Mouse (Mus musculus) forebrain, embryonic 10.5 days (tissue): Measurements from ENCODE around the gene Bicra. TPM values are rescaled to one million over a fixed set of nuclear protein-coding genes. Genes with fewer than 3 reads are reported as not detected.
A peak's percentile ranks its signal among the peaks of the same experiment; 100 is the strongest.

Experiments
- DNase-seq: peaks from one replicate; pipeline ENCODE4 v3.0.0-alpha.2; 2017; ENCODE audit warnings: low spot score; ENCODE audit errors: extremely low spot score
- H3K27ac ChIP-seq: fragments of 300-500 bp; sonication (generic); 2 replicates; pipeline ENCODE4 v1.5.1; 2016; ENCODE audit warnings: mild to moderate bottlenecking
- H3K27me3 ChIP-seq: fragments of 300-500 bp; sonication (generic); 2 replicates; pipeline ENCODE4 v1.6.1; 2016; ENCODE audit warnings: mild to moderate bottlenecking; ENCODE audit not compliant: poor library complexity, severe bottlenecking
- H3K36me3 ChIP-seq: fragments of 300-500 bp; sonication (generic); replicated peaks from 2 replicates; pipeline ENCODE4 v1.6.1; 2016; ENCODE audit warnings: mild to moderate bottlenecking, moderate library complexity
- H3K4me1 ChIP-seq: fragments of 300-500 bp; sonication (generic); 2 replicates; pipeline ENCODE4 v1.6.1; 2016
- H3K4me3 ChIP-seq: fragments of 300-500 bp; sonication (generic); 2 replicates; pipeline ENCODE4 v1.5.1; 2016; ENCODE audit warnings: mild to moderate bottlenecking, moderate library complexity
- H3K9me3 ChIP-seq: fragments of 300-500 bp; sonication (generic); 2 replicates; pipeline ENCODE4 v1.6.1; 2016; ENCODE audit warnings: mild to moderate bottlenecking, moderate library complexity
- WGBS: fragments of 180-500 bp; shearing (Covaris S2); methylation state at CpG from one replicate; pipeline ENCODE4 v1.1.7; 2016; 5-methylcytosine and 5-hydroxymethylcytosine counted together
- polyA plus RNA-seq: library from polyadenylated mRNA; unstranded; fragments of >200 nt; fragmentation: Nextera tagmentation; extraction: Ambion mirVana; gene quantifications from 2 replicates; pipeline ENCODE4 v1.2.1, GENCODE M21; 2016

Gene Bicra
- polyA plus RNA-seq, 1 experiment from 2014 or later, result 7.7 TPM

DNA sequence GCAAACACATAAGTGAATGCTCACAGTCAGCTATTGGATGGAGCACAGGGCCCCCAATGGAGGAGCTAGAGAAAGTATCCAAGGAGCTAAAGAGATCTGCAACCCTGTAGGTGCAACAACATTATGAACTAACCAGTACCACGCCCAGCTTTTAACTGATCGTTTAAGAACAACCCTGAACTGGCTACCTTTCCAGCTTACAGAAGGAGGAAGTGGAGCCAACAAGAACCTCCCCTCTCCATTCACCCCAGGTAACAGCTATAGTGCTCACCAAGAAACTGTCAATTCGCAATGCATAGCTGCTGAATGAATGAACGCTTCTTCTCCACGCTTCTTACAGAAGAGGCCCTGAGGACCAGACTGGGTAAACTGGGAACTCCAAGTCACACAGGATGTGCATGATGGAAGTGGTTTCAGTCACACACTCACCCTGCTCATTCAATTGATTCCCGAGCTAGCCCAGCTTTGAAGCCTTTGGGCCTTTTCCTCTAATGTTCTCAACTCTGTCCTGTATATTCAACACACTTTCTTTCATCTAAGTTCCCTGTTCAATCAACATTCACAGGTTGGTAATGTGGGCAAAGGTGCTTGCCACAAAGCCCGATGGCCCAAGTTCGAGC is 23.0 kb downstream of the Bicra start:
- Histone ChIP-seq H3K36me3 (peaks cover 31% of the 10 kb centered on the region), H3K4me1 (peaks cover 17% of the 10 kb centered on the region), H3K27me3 (no peaks in the 10 kb centered on the region), H3K4me3 (no peak overlapping the region), H3K9me3 (no peaks in the 10 kb centered on the region), H3K27ac (no peak overlapping the region)
- no peak for DNase-seq
- WGBS, result 92% methylated on average over 8 of the region's 8 CpGs

GRCm38 (mm10) chr7:16019256-16020094 is 28.2 kb downstream of the Bicra start:
- WGBS, result 88% methylated on average over 5 of the region's 5 CpGs
- Histone ChIP-seq H3K4me1 (peaks cover 12% of the 10 kb centered on the region), H3K27me3 (no peaks in the 10 kb centered on the region), H3K36me3 (peaks cover 15% of the 10 kb centered on the region), H3K4me3 (no peak overlapping the region), H3K27ac (no peak overlapping the region), H3K9me3 (no peaks in the 10 kb centered on the region)
- no peak for DNase-seq

DNA sequence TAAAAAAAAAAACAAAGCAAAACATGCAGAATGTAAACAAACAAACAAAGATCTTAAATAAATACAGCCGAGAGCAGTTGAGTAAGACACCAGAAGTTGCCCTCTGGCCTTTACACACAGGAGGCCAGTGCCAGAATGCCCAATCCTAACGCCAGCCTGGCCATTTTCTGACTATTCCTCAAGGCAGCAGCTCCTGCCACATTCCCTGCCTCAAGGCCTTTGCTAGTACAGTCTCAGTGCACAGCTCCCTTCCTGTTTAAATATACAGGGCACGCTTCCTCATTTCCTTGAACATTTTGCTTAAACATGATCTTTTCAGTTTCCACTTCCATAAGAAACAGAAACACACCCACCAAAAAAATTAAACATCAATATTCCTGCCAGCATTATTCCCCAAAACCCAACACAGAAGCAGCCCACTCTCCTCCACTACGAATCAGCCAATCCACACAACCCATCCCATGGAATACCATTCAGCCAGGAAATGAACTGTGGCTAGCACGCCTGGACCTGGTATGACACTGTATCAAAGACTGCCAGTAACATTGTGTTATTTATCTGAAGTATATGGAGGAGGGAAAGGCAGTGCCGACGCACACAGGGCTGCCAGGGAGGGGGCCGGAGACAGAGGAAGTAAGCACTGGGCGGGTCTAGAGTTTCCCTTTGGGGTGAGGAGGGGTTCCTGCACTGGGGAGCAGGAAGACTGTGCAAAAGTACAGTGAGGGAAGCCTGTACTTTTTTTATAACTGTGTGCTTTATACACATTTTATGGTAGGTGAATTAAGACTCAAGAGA is 29.5 kb downstream of the Bicra start:
- Histone ChIP-seq H3K4me1 (peaks cover 7% of the 10 kb centered on the region), H3K27ac (no peak overlapping the region), H3K9me3 (no peaks in the 10 kb centered on the region), H3K36me3 (peaks cover 23% of the 10 kb centered on the region), H3K27me3 (no peaks in the 10 kb centered on the region), H3K4me3 (no peak overlapping the region)
- 86% methylated on average over 9 of the region's 9 CpGs for WGBS
- no peak for DNase-seq

DNA sequence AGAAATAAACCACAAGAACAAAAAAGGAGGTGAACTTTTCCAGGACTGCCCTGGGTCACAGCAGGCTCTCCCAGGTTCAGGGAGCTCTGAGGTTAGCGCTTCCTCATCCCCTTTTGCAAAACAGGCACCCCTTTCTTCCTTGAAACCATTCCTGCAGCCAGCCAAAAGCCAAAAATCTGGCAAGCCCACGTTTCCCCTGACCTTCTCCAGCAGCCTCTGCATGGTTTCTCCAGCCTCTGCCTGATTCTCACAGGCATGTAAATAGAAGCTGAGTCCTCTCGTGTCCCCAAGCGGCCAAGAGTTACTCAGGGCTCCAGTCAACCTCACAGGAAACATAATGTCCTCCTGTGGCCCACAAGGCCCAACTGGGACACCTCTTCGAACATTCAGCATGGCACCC is 32.3 kb downstream of the Bicra start:
- DNase-seq, result no peak
- no peak overlapping the region for H3K4me3 ChIP-seq
- no peak overlapping the region for H3K27ac ChIP-seq
- no peaks in the 10 kb centered on the region for H3K4me1 ChIP-seq
- H3K36me3 ChIP-seq, result peaks cover 39% of the 10 kb centered on the region
- no peaks in the 10 kb centered on the region for H3K9me3 ChIP-seq
- no peaks in the 10 kb centered on the region for H3K27me3 ChIP-seq
- WGBS, result 85% methylated on average over 5 of the region's 5 CpGs

- no peaks in the 10 kb centered on the region for H3K9me3 ChIP-seq
- no peak overlapping the region for H3K27ac ChIP-seq
- 94% methylated on average over 8 of the region's 8 CpGs for WGBS
- H3K27me3 ChIP-seq, result no peaks in the 10 kb centered on the region
- no peak overlapping the region for H3K4me3 ChIP-seq
- peaks cover 38% of the 10 kb centered on the region for H3K36me3 ChIP-seq
- H3K4me1 ChIP-seq, result no peaks in the 10 kb centered on the region
- no peak for DNase-seq
Measured at GRCm38 (mm10) chr7:16014521-16015175, 33.1 kb downstream of the Bicra start.

DNA sequence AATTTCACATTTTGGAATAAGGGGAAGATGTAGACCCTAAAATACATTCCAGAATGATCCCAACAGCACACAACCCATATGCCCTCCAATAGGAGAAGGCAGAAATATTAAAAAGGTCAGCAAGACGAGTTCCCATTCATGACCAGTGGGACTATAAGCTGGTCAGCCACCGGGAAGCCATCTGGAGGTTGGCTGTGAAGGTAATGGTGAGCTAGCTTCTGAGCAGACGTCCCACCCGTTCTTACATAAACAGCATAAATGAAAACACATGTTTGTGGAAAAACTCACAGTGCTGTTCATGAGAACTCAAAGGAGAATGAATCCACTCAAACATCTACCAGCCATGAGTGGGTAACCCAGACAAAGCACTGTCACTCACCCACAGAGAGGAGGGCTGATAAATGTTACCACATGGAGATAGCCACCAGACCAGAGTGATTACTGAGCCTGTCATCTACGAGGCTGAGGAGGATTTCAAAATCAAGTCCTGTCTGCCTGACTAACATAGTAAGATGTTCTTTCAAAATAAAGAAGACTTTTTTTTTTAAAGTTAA is 33.9 kb downstream of the Bicra start:
- no peak for DNase-seq
- no peak overlapping the region for H3K4me3 ChIP-seq
- H3K4me1 ChIP-seq, result no peaks in the 10 kb centered on the region
- H3K27ac ChIP-seq, result no peak overlapping the region
- no peaks in the 10 kb centered on the region for H3K9me3 ChIP-seq
- WGBS, result 72% methylated on average over 5 of the region's 5 CpGs
- H3K27me3 ChIP-seq, result no peaks in the 10 kb centered on the region
- H3K36me3 ChIP-seq, result peaks cover 37% of the 10 kb centered on the region

- WGBS, result 80% methylated on average over 11 of the region's 11 CpGs
- no peak overlapping the region for H3K27ac ChIP-seq
- peak; percentile 17 for DNase-seq
- H3K4me3 ChIP-seq, result no peak overlapping the region
- no peaks in the 10 kb centered on the region for H3K27me3 ChIP-seq
- H3K36me3 ChIP-seq, result peaks cover 40% of the 10 kb centered on the region
- H3K4me1 ChIP-seq, result no peaks in the 10 kb centered on the region
- H3K9me3 ChIP-seq, result no peaks in the 10 kb centered on the region
Measured at GRCm38 (mm10) chr7:16012576-16013263, 35.0 kb downstream of the Bicra start.

DNA sequence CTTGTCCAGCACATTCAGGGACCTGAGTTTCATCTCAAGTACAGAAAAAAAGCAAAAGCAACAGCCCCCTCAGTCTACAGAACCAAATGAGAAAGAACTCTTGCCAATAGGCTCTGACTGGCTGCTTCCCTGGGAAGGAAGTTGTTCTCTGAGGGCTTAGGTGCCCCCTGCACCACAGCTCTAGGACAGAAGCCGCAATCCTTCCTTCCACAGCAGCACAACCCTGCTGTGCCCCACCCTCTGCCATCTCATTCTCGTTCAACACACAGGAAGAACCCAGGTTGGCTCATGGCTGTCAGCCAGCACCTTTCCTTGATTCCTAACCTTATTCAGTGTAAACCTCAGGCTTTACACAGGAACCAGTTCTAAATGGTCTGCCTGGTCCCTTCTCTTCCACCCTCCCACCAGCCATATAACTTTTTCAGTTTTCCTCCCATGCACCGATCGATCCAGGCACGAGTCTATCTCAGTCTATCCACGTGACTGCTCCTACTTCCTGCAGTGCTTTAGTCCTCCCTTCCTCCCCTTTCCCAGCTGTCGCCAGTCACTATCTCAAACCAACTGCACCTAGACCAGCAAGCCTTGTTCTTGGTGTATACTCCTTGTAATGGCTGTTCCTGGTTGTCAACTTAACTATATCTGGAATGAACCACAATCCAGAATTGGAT is 36.2 kb downstream of the Bicra start:
- DNase-seq, result no peak
- 93% methylated on average over 7 of the region's 7 CpGs for WGBS

GRCm38 (mm10) chr7:16010649-16011048 is 37.1 kb downstream of the Bicra start:
- WGBS, result 88% methylated on average over 5 of the region's 5 CpGs
- no peaks in the 10 kb centered on the region for H3K27me3 ChIP-seq
- no peak overlapping the region for H3K27ac ChIP-seq
- H3K4me1 ChIP-seq, result no peaks in the 10 kb centered on the region
- H3K9me3 ChIP-seq, result no peaks in the 10 kb centered on the region
- H3K4me3 ChIP-seq, result no peak overlapping the region
- H3K36me3 ChIP-seq, result peaks cover 48% of the 10 kb centered on the region
- DNase-seq, result no peak

More for the DNA sequence above, 36.2 kb downstream of the Bicra start:
- peaks cover 44% of the 10 kb centered on the region for H3K36me3 ChIP-seq
- no peaks in the 10 kb centered on the region for H3K27me3 ChIP-seq
- no peaks in the 10 kb centered on the region for H3K9me3 ChIP-seq
- no peak overlapping the region for H3K4me3 ChIP-seq
- H3K27ac ChIP-seq, result no peak overlapping the region
- no peaks in the 10 kb centered on the region for H3K4me1 ChIP-seq

DNA sequence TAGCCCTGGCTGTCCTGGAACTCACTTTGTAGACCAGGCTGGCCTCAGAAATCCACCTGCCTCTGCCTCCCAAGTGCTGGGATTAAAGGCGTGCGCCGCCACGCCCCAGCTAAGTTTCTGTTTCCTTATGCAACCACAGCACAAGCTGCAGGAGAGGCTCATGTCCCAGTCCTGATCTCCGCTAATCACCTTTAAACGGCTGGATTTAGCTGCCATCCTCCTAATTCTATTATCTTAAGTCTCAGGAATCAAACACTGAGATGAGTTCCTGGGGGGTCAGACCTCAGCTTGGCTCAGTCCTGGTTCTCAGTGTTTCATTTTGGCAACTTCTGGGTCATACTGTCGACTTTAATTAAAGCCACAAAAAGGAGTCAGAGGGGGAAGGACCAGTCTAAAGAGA is 38.1 kb downstream of the Bicra start:
- peaks cover 51% of the 10 kb centered on the region for H3K36me3 ChIP-seq
- H3K27ac ChIP-seq, result no peak overlapping the region
- H3K4me3 ChIP-seq, result no peak overlapping the region
- no peaks in the 10 kb centered on the region for H3K27me3 ChIP-seq
- no peak for DNase-seq
- H3K9me3 ChIP-seq, result no peaks in the 10 kb centered on the region
- WGBS, result 89% methylated on average over 7 of the region's 7 CpGs
- peaks cover 6% of the 10 kb centered on the region for H3K4me1 ChIP-seq

- DNase-seq, result no peak
- H3K4me3 ChIP-seq, result no peak overlapping the region
- no peaks in the 10 kb centered on the region for H3K9me3 ChIP-seq
- H3K27me3 ChIP-seq, result no peaks in the 10 kb centered on the region
- peaks cover 42% of the 10 kb centered on the region for H3K36me3 ChIP-seq
- no peak overlapping the region for H3K27ac ChIP-seq
- H3K4me1 ChIP-seq, result peaks cover 12% of the 10 kb centered on the region
- WGBS, result 84% methylated on average over 3 of the region's 3 CpGs
Measured at GRCm38 (mm10) chr7:16005020-16005419, 42.7 kb downstream of the Bicra start.
